Mouse (Mus musculus) C2C12 (cell line): ENCODE measurements around the gene Sorcs2.
A peak's percentile ranks its signal among the peaks of the same experiment; 100 is the strongest.

Source experiments
- CEBPB ChIP-seq: IDR thresholded peaks from one replicate; pipeline ENCODE4 v1.6.1; 2011; ENCODE audit warnings: low read depth, mild to moderate bottlenecking, control low read depth, moderate library complexity
- CTCF ChIP-seq: IDR thresholded peaks from one replicate; pipeline ENCODE4 v1.5.1; 2011; ENCODE audit not compliant: control insufficient read depth, insufficient read depth, insufficient read length

DNA sequence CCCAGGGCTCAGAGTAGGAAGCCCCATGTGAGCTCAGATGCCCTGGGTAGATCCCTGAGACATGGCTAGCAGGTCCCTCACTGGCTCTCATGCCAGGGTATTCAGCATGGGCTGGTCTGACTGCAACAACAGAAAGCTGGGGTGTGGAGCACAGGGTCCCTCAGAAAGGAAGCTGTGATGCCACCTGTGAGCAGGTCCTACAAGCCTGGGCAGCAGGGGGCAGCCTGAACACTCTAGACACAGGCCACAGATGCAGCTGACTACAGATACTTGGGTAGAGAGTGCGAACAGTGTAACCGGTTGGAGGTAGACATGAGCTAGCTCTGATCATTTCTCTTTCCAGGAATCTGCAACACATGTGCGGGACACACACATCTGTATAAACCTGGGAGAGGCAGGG is 206.1 kb downstream of the Sorcs2 start:
- peak; percentile 3 for TF ChIP-seq CTCF
- TF ChIP-seq CEBPB: no peak
